Mouse (Mus musculus) layer of hippocampus, adult 2 months (tissue): ENCODE measurements at regions not wholly inside any gene's neighbourhood (a gene's known extent, or its start where the extent isn't known, plus 50 kb on each side); places are given as distances from the start of the nearest gene placed in this dataset.
A peak's percentile ranks its signal among the peaks of the same experiment; 100 is the strongest.

Experiments used
- DNase-seq, 2 experiments: peaks; one replicate each; pipeline ENCODE4 v3.0.0; 2022; ENCODE audit warnings: low spot score in 2 of 2
- H3K27ac ChIP-seq: fragments of 200-600 bp; 2 replicates; pipeline ENCODE4 v1.8.1; 2022
- H3K4me3 ChIP-seq: fragments of 200-600 bp; 2 replicates; pipeline ENCODE4 v1.8.1; 2022; ENCODE audit warnings: mild to moderate bottlenecking
- CTCF ChIP-seq: fragments of 200-600 bp; conservative IDR thresholded peaks from 2 replicates; pipeline ENCODE4 v1.8.1; 2022; ENCODE audit warnings: antibody characterized with exemption, mild to moderate bottlenecking, moderate library complexity

GRCm38 (mm10) chr5:76413886-76414285 lies 50.3 kb upstream of the Nmu start:
- TF ChIP-seq CTCF = peak; percentile 84
- peak; percentile 3 to 25 for DNase-seq
- H3K4me3 ChIP-seq = no peak overlapping the region
- H3K27ac ChIP-seq = no peak overlapping the region

DNA sequence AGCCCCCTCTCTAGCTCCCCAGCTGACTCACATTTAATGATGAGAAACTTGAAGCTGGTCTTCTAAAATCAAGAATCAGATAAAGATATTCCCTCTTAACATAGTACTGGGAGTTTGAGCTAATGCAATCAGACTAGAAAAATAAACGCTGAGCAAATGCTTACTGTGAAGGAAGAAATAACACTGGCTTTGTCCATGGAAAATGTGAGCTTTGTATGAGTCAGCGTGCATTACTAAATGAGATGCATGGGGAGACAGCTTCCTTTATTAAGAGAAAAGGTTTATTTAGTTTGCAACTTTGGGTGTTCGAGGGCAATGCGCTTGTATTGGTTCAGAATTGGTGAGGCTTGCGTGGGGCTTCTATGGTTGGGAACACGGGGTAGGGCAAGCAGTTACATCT lies 52.7 kb upstream of the Nmu start:
- H3K4me3 ChIP-seq = no peak overlapping the region
- no peak for TF ChIP-seq CTCF
- DNase-seq = no peak
- H3K27ac ChIP-seq = no peak overlapping the region

GRCm38 (mm10) chr5:76417137-76417536 lies 53.5 kb upstream of the Nmu start:
- H3K27ac ChIP-seq = no peak overlapping the region
- DNase-seq = no peak
- H3K4me3 ChIP-seq = no peak overlapping the region
- no peak for TF ChIP-seq CTCF

GRCm38 (mm10) chr5:76418901-76419823 lies 55.6 kb upstream of the Nmu start:
- Histone ChIP-seq H3K4me3 (no peak overlapping the region), H3K27ac (no peak overlapping the region)
- no peak for TF ChIP-seq CTCF
- DNase-seq = no peak

GRCm38 (mm10) chr5:76419841-76420240 lies 56.3 kb upstream of the Nmu start:
- no peak for TF ChIP-seq CTCF
- no peak for DNase-seq
- H3K4me3 ChIP-seq = no peak overlapping the region
- no peak overlapping the region for H3K27ac ChIP-seq

- Histone ChIP-seq H3K27ac (no peak overlapping the region), H3K4me3 (no peak overlapping the region)
- no peak for TF ChIP-seq CTCF
- no peak for DNase-seq
Measured at GRCm38 (mm10) chr5:76420606-76421005, 57.0 kb upstream of the Nmu start.

DNA sequence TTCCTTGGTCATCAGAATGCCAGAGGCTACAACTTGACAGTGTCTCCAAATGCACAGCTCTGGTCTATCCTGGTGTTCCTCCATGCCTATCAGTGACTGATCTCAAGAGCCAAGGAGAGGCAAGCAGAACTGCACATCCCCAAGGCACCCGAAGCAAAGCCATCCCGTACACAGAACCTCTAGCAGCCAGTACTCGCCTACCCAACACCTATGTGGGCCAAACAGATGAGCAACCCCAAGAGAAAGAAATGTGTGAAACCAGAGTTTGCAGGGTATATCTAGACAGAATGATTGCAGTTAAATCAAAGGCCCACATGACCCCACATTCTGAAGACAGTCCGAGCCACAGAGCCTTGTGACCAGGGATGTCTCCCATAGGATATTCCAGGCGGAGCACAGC lies 60.0 kb upstream of the Nmu start:
- no peak for DNase-seq

GRCm38 (mm10) chr5:76425680-76426079 lies 58.2 kb upstream of the Gm7271 start:
- no peak for TF ChIP-seq CTCF
- no peak for DNase-seq
- Histone ChIP-seq H3K27ac (no peak overlapping the region), H3K4me3 (no peak overlapping the region)

More for the DNA sequence above, 60.0 kb upstream of the Nmu start:
- Histone ChIP-seq H3K27ac (no peak overlapping the region), H3K4me3 (no peak overlapping the region)
- TF ChIP-seq CTCF = no peak

DNA sequence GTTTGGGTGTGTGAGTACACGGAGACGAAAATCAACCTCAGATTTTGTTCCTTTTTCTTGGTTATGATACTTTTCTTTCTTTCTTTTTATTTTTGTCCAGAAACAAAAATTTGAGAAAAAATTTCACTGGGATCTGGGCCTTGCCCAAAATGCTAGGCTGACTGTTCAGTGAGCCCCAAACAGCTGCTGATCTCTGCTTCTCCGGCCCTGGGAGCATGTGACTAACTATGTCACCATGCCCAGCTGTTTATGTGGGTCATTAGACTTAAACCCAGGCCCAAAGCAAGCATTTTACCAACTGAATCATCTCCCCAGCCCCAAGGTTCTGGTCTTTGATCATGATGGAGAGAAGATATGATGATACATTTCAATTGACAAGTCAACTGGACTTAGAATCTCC lies 56.3 kb upstream of the Gm7271 start:
- no peak for TF ChIP-seq CTCF
- DNase-seq = no peak
- H3K4me3 ChIP-seq = no peak overlapping the region
- no peak overlapping the region for H3K27ac ChIP-seq

GRCm38 (mm10) chr5:76429441-76429840 lies 54.4 kb upstream of the Gm7271 start:
- DNase-seq = no peak
- Histone ChIP-seq H3K4me3 (no peak overlapping the region), H3K27ac (no peak overlapping the region)
- no peak for TF ChIP-seq CTCF

DNA sequence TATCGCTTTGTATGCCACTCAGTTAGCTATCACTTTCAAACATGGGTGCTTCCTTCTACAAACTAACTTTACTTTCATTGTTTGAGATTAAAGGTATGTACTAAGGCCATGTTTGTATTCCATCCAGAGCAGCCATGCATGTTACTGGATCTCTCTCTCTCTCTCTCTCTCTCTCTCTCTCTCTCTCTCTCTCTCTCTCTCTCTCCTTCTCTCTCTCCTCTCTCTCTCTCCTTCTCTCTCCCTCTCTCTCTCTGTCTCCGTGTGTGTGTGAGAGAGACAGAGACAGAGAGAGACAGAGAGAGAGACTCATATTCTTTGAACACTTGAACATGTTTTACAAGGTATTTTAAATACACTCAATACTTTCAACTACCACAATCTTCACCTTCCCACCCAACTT lies 50.2 kb upstream of the Gm7271 start:
- TF ChIP-seq CTCF = no peak

More for the DNA sequence above, 50.2 kb upstream of the Gm7271 start:
- H3K4me3 ChIP-seq = no peak overlapping the region
- H3K27ac ChIP-seq = no peak overlapping the region
- DNase-seq = no peak
